Mouse (Mus musculus): ENCODE measurements around the gene Fam186a. TPM values are rescaled to one million over a fixed set of nuclear protein-coding genes. Genes with fewer than 3 reads are reported as not detected.
"Not testable (repeated sequence)": the region's sequence is repeated elsewhere in the genome, so short reads cannot be mapped to it uniquely, and the experiment has no call there.

The Fam186a gene
- 0.11 and 0.31 TPM in 2 replicates for polyA plus RNA-seq (2015; fragmentation: Nextera tagmentation; extraction: Ambion mirVana)

DNA sequence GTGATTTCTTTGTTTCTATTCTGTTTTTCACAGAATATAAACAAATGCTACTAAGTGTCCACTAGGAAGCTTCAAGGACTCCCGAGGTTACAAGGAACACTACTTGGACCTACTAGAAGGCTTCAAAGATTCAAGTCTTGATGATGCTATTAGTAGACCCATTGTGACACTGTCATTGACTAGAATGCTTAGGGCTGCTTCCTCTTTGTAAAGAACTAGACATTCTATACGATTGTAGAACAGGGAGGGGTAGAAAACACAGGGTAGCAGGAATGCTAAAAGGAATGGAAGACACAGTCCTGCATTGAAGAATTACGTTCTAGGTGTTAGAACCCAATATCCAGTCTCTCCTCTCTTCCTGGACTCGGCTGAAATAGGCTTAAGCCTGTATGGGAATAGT is at the start of gene Fam186a:
Fam186a (minus strand) TSS at position 101 of the 400 bp plus-strand sequence.
- no peak for ATAC-seq (ENCODE audit: low FRiP score, low read depth)
- H3K27me3 ChIP-seq = no peaks in the 10 kb centered on the region
- no peak within 1 kb of the TSS for H3K9ac ChIP-seq
- no peaks in the 10 kb centered on the region for H3K9me3 ChIP-seq
- WGBS = 73% methylated on average over 4 of the region's 4 CpGs
- no peak within 1 kb of the TSS for H3K27ac ChIP-seq
- 0 out of 2 replicates have a peak, but pooled peaks cover 4% of the 10 kb centered on the region for H3K4me1 ChIP-seq
- H3K4me2 ChIP-seq (replicated peaks) = no peak within 1 kb of the TSS
- no peak within 1 kb of the TSS for H3K4me3 ChIP-seq
- no peaks in the 10 kb centered on the region for H3K36me3 ChIP-seq

DNA sequence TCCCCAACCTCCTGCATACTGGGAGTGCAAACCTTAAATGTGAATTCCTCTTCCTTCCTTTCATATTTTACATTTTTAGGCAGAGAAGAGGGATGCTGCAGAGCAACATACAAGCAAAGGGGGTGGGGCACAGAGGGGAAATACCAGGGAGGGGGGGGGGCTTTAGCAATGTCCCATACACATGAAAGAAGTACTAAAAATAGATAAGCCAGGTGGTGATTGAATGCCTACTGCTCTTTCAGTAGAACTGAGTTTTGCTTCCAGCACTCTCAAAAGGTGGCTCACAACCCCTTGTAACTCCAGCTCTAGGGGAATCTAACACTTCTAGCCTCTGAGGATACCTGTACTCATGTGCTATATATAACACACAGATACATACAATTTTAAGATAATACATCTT is 39.3 kb upstream of the Fam186a start:
- H3K4me1 ChIP-seq = no peaks in the 10 kb centered on the region
- H3K9ac ChIP-seq = no peak overlapping the region
- no peaks in the 10 kb centered on the region for H3K9me3 ChIP-seq
- no peak overlapping the region for H3K27ac ChIP-seq
- no peak overlapping the region for H3K4me3 ChIP-seq
- no peak overlapping the region for H3K4me2 ChIP-seq (replicated peaks)
- H3K27me3 ChIP-seq = no peaks in the 10 kb centered on the region
- no peak for ATAC-seq (ENCODE audit: low FRiP score, low read depth)
- peaks cover 91% of the 10 kb centered on the region for H3K36me3 ChIP-seq

DNA sequence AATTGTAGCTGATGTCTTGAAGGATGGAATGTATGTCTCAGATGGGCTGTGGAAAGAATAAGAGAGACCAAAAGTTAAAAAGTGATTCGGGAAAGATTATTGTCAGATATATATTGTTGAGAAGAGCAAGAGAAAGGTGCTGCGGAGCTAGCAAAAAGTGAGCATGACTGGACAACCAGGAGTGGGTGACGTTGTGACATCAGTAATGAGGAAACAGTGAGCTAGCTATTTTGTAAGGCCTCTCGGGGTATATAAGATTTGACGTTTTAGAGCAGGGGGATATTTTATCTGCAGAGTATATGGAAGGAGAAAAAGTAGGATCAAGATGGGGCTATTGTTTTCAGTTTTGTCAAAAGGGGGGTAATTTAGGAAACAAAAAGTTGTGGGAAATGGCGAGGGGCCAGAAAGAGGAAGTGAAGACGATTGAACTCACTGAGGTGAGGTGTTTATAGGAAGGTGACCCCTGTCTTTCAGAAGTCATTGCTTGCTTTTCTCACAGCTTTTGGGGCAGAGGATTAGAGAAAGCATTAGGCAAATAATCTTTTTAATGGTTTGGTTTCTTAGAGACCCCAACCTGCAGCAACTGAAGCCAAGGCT is 37.9 kb upstream of the Fam186a start:
- Histone ChIP-seq H3K4me2 (replicated peaks) (no peak overlapping the region), H3K27ac (no peak overlapping the region), H3K9ac (no peak overlapping the region), H3K9me3 (no peaks in the 10 kb centered on the region), H3K27me3 (no peaks in the 10 kb centered on the region), H3K4me1 (no peaks in the 10 kb centered on the region), H3K4me3 (no peak overlapping the region), H3K36me3 (peaks cover 87% of the 10 kb centered on the region)
- 86% methylated on average over 7 of the region's 7 CpGs for WGBS
- no peak for ATAC-seq (ENCODE audit: low FRiP score, low read depth)

DNA sequence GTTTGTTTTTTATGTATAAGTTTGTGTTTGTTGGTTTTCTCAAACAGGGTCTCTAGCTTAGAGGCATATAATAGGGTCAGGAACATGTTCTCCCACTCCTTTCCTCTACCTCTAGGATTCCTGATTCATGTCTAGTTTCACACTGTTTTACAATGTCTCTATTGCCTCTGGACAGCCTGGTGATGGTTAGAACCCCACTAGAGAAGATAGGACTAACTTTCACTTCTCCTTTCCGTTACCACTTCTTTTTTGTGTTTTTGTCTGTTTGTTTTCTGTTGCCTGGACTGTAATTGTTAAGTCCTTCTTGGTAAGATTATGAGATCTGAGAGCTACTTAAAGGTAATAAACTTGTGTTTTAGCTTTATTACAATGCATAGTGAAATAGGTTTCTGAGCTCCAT is 32.5 kb upstream of the Fam186a start:
- Histone ChIP-seq H3K4me3 (no peak overlapping the region), H3K9ac (no peak overlapping the region), H3K4me2 (replicated peaks) (no peak overlapping the region), H3K27me3 (no peaks in the 10 kb centered on the region), H3K27ac (no peak overlapping the region), H3K36me3 (peaks cover 72% of the 10 kb centered on the region), H3K4me1 (no peaks in the 10 kb centered on the region), H3K9me3 (no peaks in the 10 kb centered on the region)
- ATAC-seq (ENCODE audit: low FRiP score, low read depth) = no peak
- 100% methylated on average over 1 of the region's 1 CpGs for WGBS

DNA sequence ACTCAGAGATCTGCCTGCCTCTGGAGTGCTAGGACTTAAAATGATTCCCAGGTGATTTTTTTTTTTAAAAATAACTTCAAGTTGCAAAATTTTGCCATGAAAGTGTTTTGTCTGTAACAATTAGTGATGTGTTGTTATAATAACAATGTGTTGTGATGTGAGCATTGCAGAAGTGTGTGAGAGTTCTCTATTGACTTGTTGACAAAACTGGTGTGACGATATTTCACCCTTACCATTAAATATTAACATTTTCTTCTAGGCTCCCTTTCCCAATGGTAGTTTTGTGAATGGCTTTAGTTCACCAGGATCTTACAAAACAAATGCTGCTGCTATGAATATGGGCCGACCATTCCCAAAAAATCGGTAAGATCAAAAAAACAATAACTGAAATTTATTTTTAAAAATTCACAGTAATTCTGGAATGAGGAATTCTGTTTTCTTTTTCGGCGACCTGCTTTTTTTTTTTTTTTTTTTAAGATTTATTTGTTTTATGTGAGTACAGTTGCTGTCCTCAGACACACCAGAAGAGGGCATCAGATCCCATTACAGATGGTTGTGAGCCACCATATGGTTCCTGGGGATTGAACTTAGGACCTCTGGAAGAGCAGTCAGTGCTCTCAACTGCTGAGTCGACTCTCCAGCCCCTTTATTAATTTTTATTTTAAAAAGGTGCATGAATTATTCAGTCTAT is 30.4 kb upstream of the Fam186a start:
- ATAC-seq (ENCODE audit: low FRiP score, low read depth) = no peak
- Histone ChIP-seq H3K36me3 (peaks cover 65% of the 10 kb centered on the region), H3K27me3 (no peaks in the 10 kb centered on the region), H3K27ac (no peak overlapping the region), H3K9ac (no peak overlapping the region), H3K4me1 (no peaks in the 10 kb centered on the region), H3K9me3 (no peaks in the 10 kb centered on the region), H3K4me2 (replicated peaks) (no peak overlapping the region), H3K4me3 (no peak overlapping the region)
- WGBS = 93% methylated on average over 6 of the region's 6 CpGs

DNA sequence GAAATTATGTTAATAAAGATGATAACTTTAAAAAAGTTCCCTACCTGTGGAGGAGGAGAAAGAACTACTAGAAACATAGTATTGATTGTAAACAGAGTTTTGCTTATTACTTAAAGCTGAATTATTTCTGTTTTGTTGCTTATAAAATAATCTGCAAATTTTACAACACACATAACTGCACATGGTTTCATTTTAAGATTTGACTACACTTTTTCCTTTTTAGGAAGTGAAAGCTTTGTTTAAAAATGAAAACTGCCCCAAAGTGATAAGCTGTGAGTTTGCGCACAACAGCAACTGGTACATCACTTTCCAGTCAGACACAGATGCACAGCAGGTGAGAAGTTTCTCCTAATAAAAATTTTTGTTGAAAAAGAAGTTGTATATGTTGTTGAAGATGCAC is 26.2 kb upstream of the Fam186a start:
- no peaks in the 10 kb centered on the region for H3K4me1 ChIP-seq
- peaks cover 61% of the 10 kb centered on the region for H3K36me3 ChIP-seq
- H3K27me3 ChIP-seq = no peaks in the 10 kb centered on the region
- H3K9me3 ChIP-seq = no peaks in the 10 kb centered on the region
- 91% methylated on average over 1 of the region's 1 CpGs for WGBS
- H3K9ac ChIP-seq = no peak overlapping the region
- no peak overlapping the region for H3K27ac ChIP-seq
- ATAC-seq (ENCODE audit: low FRiP score, low read depth) = no peak
- H3K4me3 ChIP-seq = no peak overlapping the region
- no peak overlapping the region for H3K4me2 ChIP-seq (replicated peaks)

DNA sequence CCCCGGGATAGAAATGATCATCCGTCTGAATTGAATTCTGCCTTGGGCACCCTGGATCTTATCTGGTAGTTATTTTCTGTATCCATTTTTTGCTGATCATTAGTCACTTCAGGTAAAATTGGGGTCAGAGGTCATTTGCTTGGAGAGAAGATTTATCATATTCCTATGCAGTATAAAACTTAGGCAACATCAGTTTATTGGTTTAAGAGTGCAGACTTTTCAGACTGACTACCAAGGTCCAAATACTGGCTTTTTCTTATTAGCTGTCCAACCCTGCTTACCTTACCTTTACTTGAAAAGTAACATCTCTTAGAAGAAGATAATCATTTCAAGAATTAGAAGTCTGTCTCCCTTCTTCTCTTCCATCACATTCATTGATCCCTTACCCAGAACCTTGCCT is 12.9 kb upstream of the Fam186a start:
- 87% methylated on average over 2 of the region's 2 CpGs for WGBS

DNA sequence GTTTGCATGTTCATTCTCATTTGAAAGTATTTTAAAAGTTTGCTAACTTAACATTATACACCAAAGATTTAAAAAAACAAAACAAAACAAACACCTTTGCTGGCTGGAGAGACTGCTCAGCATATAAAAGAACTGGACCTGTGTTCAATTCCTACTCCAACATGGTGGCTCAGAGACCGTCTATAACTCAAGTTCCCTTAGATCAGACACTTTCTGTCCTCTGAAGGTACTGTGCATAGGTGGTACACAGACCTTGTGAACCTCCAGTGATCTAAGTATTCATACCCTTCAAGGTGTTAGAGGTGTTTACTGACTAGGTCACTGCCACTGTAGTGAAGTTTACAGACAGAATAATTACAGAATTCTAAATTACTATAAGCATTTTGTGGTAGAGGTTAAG is 12.4 kb upstream of the Fam186a start:
- Histone ChIP-seq H3K9ac (no peak overlapping the region), H3K4me2 (replicated peaks) (no peak overlapping the region), H3K4me3 (no peak overlapping the region), H3K4me1 (peaks cover 3% of the 10 kb centered on the region; the same call in 1 of the 2 replicates), H3K27me3 (no peaks in the 10 kb centered on the region), H3K9me3 (no peaks in the 10 kb centered on the region), H3K27ac (no peak overlapping the region), H3K36me3 (no peaks in the 10 kb centered on the region)
- WGBS = 80% methylated on average over 1 of the region's 1 CpGs
- no peak for ATAC-seq (ENCODE audit: low FRiP score, low read depth)

More for the DNA sequence above, 12.9 kb upstream of the Fam186a start:
- Histone ChIP-seq H3K4me1 (no peaks in the 10 kb centered on the region), H3K9me3 (no peaks in the 10 kb centered on the region), H3K4me2 (replicated peaks) (no peak overlapping the region), H3K27ac (no peak overlapping the region), H3K9ac (no peak overlapping the region), H3K4me3 (no peak overlapping the region), H3K36me3 (no peaks in the 10 kb centered on the region), H3K27me3 (no peaks in the 10 kb centered on the region)
- no peak for ATAC-seq (ENCODE audit: low FRiP score, low read depth)

DNA sequence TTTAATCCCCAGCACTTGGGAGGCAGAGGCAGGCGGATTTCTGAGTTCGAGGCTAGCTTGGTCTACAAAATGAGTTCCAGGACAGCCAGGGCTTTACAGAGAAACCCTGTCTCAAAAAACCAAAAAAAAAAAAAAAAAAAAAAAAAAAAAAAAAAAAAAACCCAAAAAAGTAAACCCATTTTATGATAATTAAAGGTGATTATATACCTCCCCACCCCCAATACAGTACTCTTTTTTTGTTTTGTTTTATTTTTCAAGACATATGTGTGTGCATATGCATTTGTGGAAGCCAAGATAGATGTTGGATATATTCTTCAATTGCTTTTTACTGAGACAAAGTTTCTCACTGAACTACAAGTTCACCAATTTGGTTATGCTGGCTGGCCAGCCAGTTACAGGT is 9.3 kb upstream of the Fam186a start:
- not testable (repeated sequence) for H3K9ac ChIP-seq; H3K27ac ChIP-seq; ATAC-seq (ENCODE audit: low FRiP score, low read depth); H3K36me3 ChIP-seq; H3K4me3 ChIP-seq; H3K4me2 ChIP-seq (replicated peaks); H3K4me1 ChIP-seq; H3K27me3 ChIP-seq; H3K9me3 ChIP-seq
- 85% methylated on average over 2 of the region's 2 CpGs for WGBS

DNA sequence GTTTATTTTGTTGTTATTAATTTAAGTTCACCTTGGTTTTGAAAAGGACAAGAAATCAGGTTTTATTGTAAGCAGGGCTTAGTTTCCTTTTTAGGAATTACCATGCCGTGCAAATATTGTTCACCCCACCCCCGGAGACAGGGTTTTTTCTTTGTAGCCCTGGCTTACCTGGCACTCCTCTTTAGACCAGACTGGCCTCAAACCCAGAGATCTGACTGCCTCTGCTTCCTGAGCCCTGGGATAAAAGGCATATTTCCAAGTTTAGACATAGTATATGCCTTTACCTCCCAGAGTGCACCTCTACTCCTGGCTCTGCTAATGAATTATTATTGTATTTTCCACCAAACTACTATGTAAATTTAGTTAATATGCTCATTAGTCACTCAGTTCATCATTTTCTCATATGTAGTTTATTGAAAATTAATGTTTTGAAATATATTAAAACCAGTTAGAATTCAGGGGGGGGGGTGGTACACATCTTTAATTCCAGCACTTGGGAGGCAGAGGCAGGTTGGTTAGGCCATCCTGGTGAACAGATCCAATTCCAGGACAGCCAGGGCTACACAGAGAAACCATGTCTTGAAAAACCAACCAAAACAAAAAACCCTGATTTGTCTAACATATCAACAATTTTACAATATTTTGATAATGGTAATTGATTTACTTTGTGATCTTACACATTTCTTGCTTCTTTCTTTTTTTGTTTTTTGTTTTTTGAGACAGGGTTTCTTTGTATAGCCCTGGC is 7.8 kb upstream of the Fam186a start:
- Histone ChIP-seq H3K27me3 (no peaks in the 10 kb centered on the region), H3K36me3 (no peaks in the 10 kb centered on the region), H3K9ac (no peak overlapping the region), H3K9me3 (no peaks in the 10 kb centered on the region), H3K4me2 (replicated peaks) (peak overlapping the region; percentile 35; the same call in 1 of the 2 replicates), H3K4me3 (peak overlapping the region; percentile 92; the same call in 1 of the 2 replicates), H3K4me1 (peaks cover 10% of the 10 kb centered on the region; the same call in 1 of the 2 replicates), H3K27ac (no peak overlapping the region)
- WGBS = 74% methylated on average over 2 of the region's 2 CpGs
- no peak for ATAC-seq (ENCODE audit: low FRiP score, low read depth)

DNA sequence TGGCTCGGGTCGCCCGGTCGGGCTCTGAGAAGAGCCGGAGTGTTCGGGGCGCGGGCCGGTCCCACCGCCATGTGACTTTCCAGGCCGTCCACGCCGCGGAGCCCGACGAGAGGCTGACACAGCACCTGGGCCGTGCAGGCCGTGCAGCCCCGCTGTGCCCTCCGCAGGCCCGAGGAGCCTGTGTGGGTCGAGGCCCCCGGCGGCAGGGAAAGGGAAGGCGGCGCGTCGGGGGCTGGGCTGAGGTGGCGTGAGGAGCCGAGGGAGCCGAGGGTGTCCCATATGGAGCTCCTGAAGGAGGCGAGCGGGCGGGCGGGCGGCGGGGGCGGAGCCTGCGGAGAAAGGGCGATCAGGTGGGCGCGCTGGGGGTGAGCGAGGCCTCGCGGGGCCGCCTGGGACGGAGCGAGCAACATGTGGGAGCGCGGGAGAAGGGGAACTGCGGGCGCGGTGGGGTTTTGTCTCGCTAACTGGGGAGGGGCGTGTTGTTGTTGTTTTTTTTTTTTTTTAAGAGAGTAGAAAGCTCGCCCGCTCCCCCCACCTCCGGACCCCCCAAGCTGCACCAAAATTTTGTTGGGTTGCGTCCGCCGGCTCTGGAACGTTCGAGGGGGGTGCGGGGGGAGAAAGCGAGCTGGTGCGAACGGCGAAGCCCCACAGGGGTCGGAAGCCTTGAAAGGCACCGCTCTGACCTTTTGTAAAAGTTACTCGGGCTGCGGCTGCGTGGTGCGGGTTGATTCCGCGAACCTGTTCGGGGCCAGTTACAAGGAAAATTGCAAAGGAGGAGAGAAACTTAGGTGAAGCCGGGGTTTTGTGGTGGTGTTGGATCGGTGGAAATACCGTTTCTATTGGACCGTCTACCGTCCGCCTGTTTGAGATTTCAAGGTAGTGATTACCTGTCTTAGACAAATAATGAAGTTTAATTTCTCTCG is 6.4 kb upstream of the Fam186a start:
- no peaks in the 10 kb centered on the region for H3K27me3 ChIP-seq
- under 1% methylated on average over 78 of the region's 84 CpGs for WGBS
- no peaks in the 10 kb centered on the region for H3K36me3 ChIP-seq
- peak overlapping the region; percentile 98 for H3K27ac ChIP-seq
- no peaks in the 10 kb centered on the region for H3K9me3 ChIP-seq
- H3K4me1 ChIP-seq = peaks cover 10% of the 10 kb centered on the region; the same call in 1 of the 2 replicates
- ATAC-seq (ENCODE audit: low FRiP score, low read depth) = peak; percentile 83
- peak overlapping the region; percentile 92 for H3K4me3 ChIP-seq
- H3K4me2 ChIP-seq (replicated peaks) = peak overlapping the region; percentile 75
- peak overlapping the region; percentile 88 for H3K9ac ChIP-seq

Measured in limb, embryonic 13.5 days (tissue).